Mouse (Mus musculus) C2C12 (cell line): ENCODE measurements around the gene Psmc3ip.

Source experiments
- CEBPB ChIP-seq: IDR thresholded peaks from one replicate; pipeline ENCODE4 v1.6.1; 2011; ENCODE audit warnings: low read depth, mild to moderate bottlenecking, control low read depth, moderate library complexity
- CTCF ChIP-seq: IDR thresholded peaks from one replicate; pipeline ENCODE4 v1.5.1; 2011; ENCODE audit not compliant: control insufficient read depth, insufficient read depth, insufficient read length
- MAX ChIP-seq: IDR thresholded peaks from one replicate; pipeline ENCODE4 v1.6.1; 2011; ENCODE audit warnings: mild to moderate bottlenecking, control low read depth
- MYOD1 ChIP-seq: IDR thresholded peaks from one replicate; pipeline ENCODE4 v1.6.1; 2011; ENCODE audit warnings: low read depth; ENCODE audit not compliant: control insufficient read depth, insufficient read length
- MYOG ChIP-seq: IDR thresholded peaks from one replicate; pipeline ENCODE4 v1.6.1; 2011; ENCODE audit not compliant: control insufficient read depth, insufficient read length; ENCODE audit errors: extremely low read depth
- USF1 ChIP-seq: IDR thresholded peaks from one replicate; pipeline ENCODE4 v1.6.1; 2011; ENCODE audit warnings: low read depth, mild to moderate bottlenecking, control low read depth, moderate library complexity

DNA sequence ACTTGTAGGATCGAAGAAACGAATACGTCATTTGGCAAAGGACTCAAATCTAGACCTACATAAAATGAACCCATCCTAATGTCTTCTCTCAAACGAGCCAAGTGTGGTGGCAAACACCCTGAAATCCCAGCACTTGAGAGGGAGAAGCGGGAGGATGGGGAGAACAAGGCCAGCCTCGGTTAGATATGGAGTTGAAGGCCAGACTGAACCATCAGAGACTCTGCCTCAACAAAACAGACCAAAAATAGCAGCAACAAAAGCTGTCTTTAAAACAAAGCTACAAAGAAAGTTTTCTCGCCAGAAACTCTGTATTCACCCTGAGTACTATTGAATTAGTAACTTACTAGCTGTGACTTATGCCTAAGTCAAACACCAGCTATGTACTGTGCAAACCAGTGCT is 41.8 kb upstream of the Psmc3ip start:
- TF ChIP-seq CTCF (no peak), USF1 (no peak), MAX (no peak), MYOD1 (no peak), MYOG (no peak), CEBPB (no peak)
